Mouse (Mus musculus) CH12.LX (cell line): ENCODE measurements at regions not wholly inside any gene's neighbourhood (a gene's known extent, or its start where the extent isn't known, plus 50 kb on each side); places are given as distances from the start of the nearest gene placed in this dataset.

Experiments
- DNase-seq: peaks from one replicate; pipeline ENCODE4 v3.0.0-alpha.2; 2013; ENCODE audit errors: extremely low read depth
- H3K27ac ChIP-seq: 2 replicates; pipeline ENCODE4 v1.5.1; 2012; ENCODE audit warnings: low read depth, mild to moderate bottlenecking, control low read depth, moderate library complexity; ENCODE audit not compliant: insufficient read depth
- H3K27me3 ChIP-seq: replicated peaks from 2 replicates; pipeline ENCODE3; 2012; ENCODE audit warnings: inconsistent platforms
- H3K36me3 ChIP-seq, 2 experiments: replicated peaks in 1 of 2; 2 replicates each; pipeline versions ENCODE3 to v1.6.1; 2012; ENCODE audit warnings: inconsistent platforms in 1 of 2, low read length in 1 of 2, mild to moderate bottlenecking in 1 of 2, mixed read lengths in 1 of 2, moderate library complexity in 1 of 2; ENCODE audit not compliant: control insufficient read depth in 1 of 2, insufficient read depth in 1 of 2
- H3K4me1 ChIP-seq, 2 experiments: 2 replicates each; pipeline ENCODE4 v1.6.1; 2012; ENCODE audit warnings: inconsistent platforms in 1 of 2, moderate library complexity in 1 of 2; ENCODE audit not compliant: insufficient read depth in 2 of 2, control insufficient read depth in 1 of 2
- H3K4me2 ChIP-seq: 2 replicates; pipeline ENCODE4 v1.6.1; 2012; ENCODE audit warnings: low read depth, mild to moderate bottlenecking, control low read depth; ENCODE audit not compliant: poor library complexity, insufficient read depth, severe bottlenecking
- H3K4me3 ChIP-seq, 3 experiments: fragments of 150-350 bp in 1 of 3; sonication (generic) in 1 of 3; replicated peaks in 1 of 3; 2 replicates each; pipeline versions ENCODE3 to v1.5.1; 2011 to 2012; ENCODE audit warnings: low read depth in 2 of 3, low read length in 2 of 3, mild to moderate bottlenecking in 2 of 3, moderate library complexity in 2 of 3, control low read depth in 1 of 3, improper control_type of control experiment in 1 of 3, inconsistent platforms in 1 of 3, mixed read lengths in 1 of 3; ENCODE audit not compliant: poor library complexity in 1 of 3
- H3K79me2 ChIP-seq: replicated peaks from 2 replicates; pipeline ENCODE4 v1.6.1; 2012; ENCODE audit warnings: mild to moderate bottlenecking, moderate library complexity; ENCODE audit not compliant: control insufficient read depth, poor library complexity, insufficient read depth, severe bottlenecking; ENCODE audit errors: extremely low read depth
- H3K9ac ChIP-seq: 2 replicates; pipeline ENCODE4 v1.6.1; 2012; ENCODE audit warnings: low read depth, mild to moderate bottlenecking, control low read depth, moderate library complexity; ENCODE audit not compliant: insufficient read depth
- H3K9me3 ChIP-seq: replicated peaks from 2 replicates; pipeline ENCODE3; 2012; ENCODE audit warnings: low read length, inconsistent platforms, mixed read lengths
- BHLHE40 ChIP-seq: IDR thresholded peaks from 2 replicates; pipeline ENCODE4 v1.6.1; 2011; ENCODE audit warnings: mild to moderate bottlenecking, low read depth, low read length, improper control_type of control experiment
- CTCF ChIP-seq, 2 experiments: IDR thresholded peaks in 1 of 2; conservative IDR thresholded peaks in 1 of 2; 2 replicates each; pipeline ENCODE4 v1.5.1; 2011 to 2012; ENCODE audit warnings: low read depth in 2 of 2, low read length in 2 of 2, improper control_type of control experiment in 1 of 2, inconsistent platforms in 1 of 2, mild to moderate bottlenecking in 1 of 2, moderate library complexity in 1 of 2
- ELF1 ChIP-seq: IDR thresholded peaks from 2 replicates; pipeline ENCODE4 v1.6.1; 2014; ENCODE audit warnings: low read depth, mild to moderate bottlenecking, inconsistent platforms, low read length, improper control_type of control experiment
- EP300 ChIP-seq: IDR thresholded peaks from 2 replicates; pipeline ENCODE4 v1.6.1; 2011; ENCODE audit warnings: low read length, improper control_type of control experiment
- ETS1 ChIP-seq: conservative IDR thresholded peaks from 2 replicates; pipeline ENCODE4 v1.6.1; 2012; ENCODE audit warnings: low read depth, mild to moderate bottlenecking, inconsistent platforms, low read length, improper control_type of control experiment, moderate library complexity
- GABPA ChIP-seq: IDR thresholded peaks from 2 replicates; pipeline ENCODE4 v1.6.1; 2012; ENCODE audit warnings: low read depth, low read length, improper control_type of control experiment, inconsistent platforms; ENCODE audit not compliant: insufficient replicate concordance
- JUN ChIP-seq: IDR thresholded peaks from 2 replicates; pipeline ENCODE4 v1.6.1; 2011; ENCODE audit warnings: low read depth, mild to moderate bottlenecking, low read length, improper control_type of control experiment, moderate library complexity; ENCODE audit not compliant: insufficient read depth
- JUND ChIP-seq: conservative IDR thresholded peaks from 2 replicates; pipeline ENCODE4 v1.6.1; 2011; ENCODE audit warnings: low read depth, low read length, improper control_type of control experiment
- MAFK ChIP-seq: IDR thresholded peaks from 2 replicates; pipeline ENCODE4 v1.6.1; 2011; ENCODE audit warnings: low read length, improper control_type of control experiment; ENCODE audit not compliant: insufficient replicate concordance
- MAX ChIP-seq: IDR thresholded peaks from 2 replicates; pipeline ENCODE4 v1.6.1; 2011; ENCODE audit warnings: low read length, improper control_type of control experiment
- MYC ChIP-seq: IDR thresholded peaks from 2 replicates; pipeline ENCODE4 v1.6.1; 2011; ENCODE audit warnings: low read depth, mild to moderate bottlenecking, improper control_type of control experiment, low read length
- NRF1 ChIP-seq: IDR thresholded peaks from 2 replicates; pipeline ENCODE4 v1.6.1; 2014; ENCODE audit warnings: low read depth, mild to moderate bottlenecking, inconsistent platforms, low read length, improper control_type of control experiment, moderate library complexity
- PAX5 ChIP-seq: IDR thresholded peaks from 2 replicates; pipeline ENCODE4 v1.6.1; 2012; ENCODE audit warnings: low read length, inconsistent platforms, mixed read lengths
- POLR2A ChIP-seq: IDR thresholded peaks from 2 replicates; pipeline ENCODE4 v1.6.1; 2011; ENCODE audit warnings: low read depth, mild to moderate bottlenecking, improper control_type of control experiment, low read length
- POLR2AphosphoS2 ChIP-seq: IDR thresholded peaks from 2 replicates; pipeline ENCODE4 v1.6.1; 2011; ENCODE audit warnings: low read depth, low read length, improper control_type of control experiment
- RAD21 ChIP-seq: IDR thresholded peaks from 2 replicates; pipeline ENCODE4 v1.6.1; 2011; ENCODE audit warnings: low read depth, mild to moderate bottlenecking, low read length, improper control_type of control experiment, moderate library complexity
- RCOR1 ChIP-seq: conservative IDR thresholded peaks from 2 replicates; pipeline ENCODE4 v1.6.1; 2012; ENCODE audit warnings: low read depth, mild to moderate bottlenecking, inconsistent platforms, low read length, improper control_type of control experiment
- SIN3A ChIP-seq: IDR thresholded peaks from 2 replicates; pipeline ENCODE4 v1.6.1; 2012; ENCODE audit warnings: low read length, improper control_type of control experiment, inconsistent platforms
- SMC3 ChIP-seq: IDR thresholded peaks from 2 replicates; pipeline ENCODE4 v1.6.1; 2011; ENCODE audit warnings: low read depth, low read length, improper control_type of control experiment
- TBP ChIP-seq: conservative IDR thresholded peaks from 2 replicates; pipeline ENCODE4 v1.6.1; 2011; ENCODE audit warnings: low read depth, low read length, improper control_type of control experiment
- TCF12 ChIP-seq: IDR thresholded peaks from 2 replicates; pipeline ENCODE4 v1.6.1; 2014; ENCODE audit warnings: low read depth, mild to moderate bottlenecking, inconsistent platforms, low read length, improper control_type of control experiment
- ZKSCAN1 ChIP-seq: IDR thresholded peaks from 2 replicates; pipeline ENCODE4 v1.6.1; 2012; ENCODE audit warnings: low read depth, inconsistent platforms, low read length, improper control_type of control experiment, borderline replicate concordance
- ZMIZ1 ChIP-seq: IDR thresholded peaks from 2 replicates; pipeline ENCODE4 v1.6.1; 2012; ENCODE audit warnings: low read depth, mild to moderate bottlenecking, inconsistent platforms, low read length, improper control_type of control experiment
- ZNF384 ChIP-seq: IDR thresholded peaks from 2 replicates; pipeline ENCODE4 v1.6.1; 2012; ENCODE audit warnings: low read depth, low read length, improper control_type of control experiment, inconsistent platforms
- dilution Hi-C: fragments of 300-500 bp; cut with MboI; formaldehyde crosslinking; loops from 2 replicates; pipeline ENCODE4 v1.14.3; 2020; ENCODE audit warnings: low sequenced_read_pairs; ENCODE audit not compliant: extremely low pct_unique_long_range_greater_than_20kb, extremely low pct_ligation_motif_present
- in situ Hi-C: fragments of 300-500 bp; cut with MboI; formaldehyde crosslinking; loops from 3 replicates; pipeline ENCODE4 v1.14.3; 2019; ENCODE audit warnings: low sequenced_read_pairs, low pct_ligation_motif_present, low pct_unique_long_range_greater_than_20kb, mixed read lengths

- H3K9ac ChIP-seq: no peak overlapping the region
- H3K27me3 ChIP-seq: no peaks in the 10 kb centered on the region
- no peak overlapping the region for H3K27ac ChIP-seq
- H3K36me3 ChIP-seq: no peaks in the 10 kb centered on the region
- no peaks in the 10 kb centered on the region for H3K4me1 ChIP-seq
- no peaks in the 10 kb centered on the region for H3K9me3 ChIP-seq
- H3K79me2 ChIP-seq: no peaks in the 10 kb centered on the region
- H3K4me2 ChIP-seq: no peak overlapping the region
- in situ Hi-C loops: no loop called here
- no peak overlapping the region for H3K4me3 ChIP-seq
- DNase-seq: no peak
- TF ChIP-seq SMC3: no peak
- TF ChIP-seq MAFK: no peak
- TF ChIP-seq MYC: no peak
- no peak for TF ChIP-seq POLR2AphosphoS2
- no peak for TF ChIP-seq ZKSCAN1
- no peak for TF ChIP-seq GABPA
- TF ChIP-seq JUND: no peak
- TF ChIP-seq MAX: no peak
- TF ChIP-seq ETS1: no peak
- no peak for TF ChIP-seq ZNF384
- TF ChIP-seq BHLHE40: no peak
- no peak for TF ChIP-seq TCF12
- no peak for TF ChIP-seq SIN3A
- dilution Hi-C loops: no loop called here
These were observed 123.9 kb upstream of the Slc35b3 start for GRCm38 (mm10) chr13:39084544-39084943.

GRCm38 (mm10) chr13:39074211-39074610 lies 113.5 kb upstream of the Slc35b3 start:
- Histone ChIP-seq H3K4me2 (no peak overlapping the region), H3K4me3 (no peak overlapping the region), H3K27ac (no peak overlapping the region), H3K9ac (no peak overlapping the region), H3K27me3 (no peaks in the 10 kb centered on the region), H3K79me2 (no peaks in the 10 kb centered on the region), H3K36me3 (no peaks in the 10 kb centered on the region), H3K4me1 (no peaks in the 10 kb centered on the region), H3K9me3 (no peaks in the 10 kb centered on the region)
- no peak for DNase-seq
- in situ Hi-C loops (no loop called here), dilution Hi-C loops (no loop called here)
- TF ChIP-seq JUND (no peak), BHLHE40 (no peak), ELF1 (no peak), ETS1 (no peak), CTCF (conservative IDR thresholded peaks at IDR 0.05 in 1 of 2, IDR thresholded peaks at IDR 0.05 in 1 of 2; ENCODE audit: low read depth in 2 of 2, low read length in 2 of 2) (no peak), ZKSCAN1 (no peak), TCF12 (no peak), RCOR1 (no peak), GABPA (no peak), POLR2A (no peak), MAFK (no peak), NRF1 (no peak), TBP (no peak), MAX (no peak), ZMIZ1 (no peak), EP300 (no peak), SIN3A (no peak), RAD21 (no peak), PAX5 (no peak), JUN (no peak)
